ENCODE assay signal across 8 mouse cellular contexts in the genomic region with DNA sequence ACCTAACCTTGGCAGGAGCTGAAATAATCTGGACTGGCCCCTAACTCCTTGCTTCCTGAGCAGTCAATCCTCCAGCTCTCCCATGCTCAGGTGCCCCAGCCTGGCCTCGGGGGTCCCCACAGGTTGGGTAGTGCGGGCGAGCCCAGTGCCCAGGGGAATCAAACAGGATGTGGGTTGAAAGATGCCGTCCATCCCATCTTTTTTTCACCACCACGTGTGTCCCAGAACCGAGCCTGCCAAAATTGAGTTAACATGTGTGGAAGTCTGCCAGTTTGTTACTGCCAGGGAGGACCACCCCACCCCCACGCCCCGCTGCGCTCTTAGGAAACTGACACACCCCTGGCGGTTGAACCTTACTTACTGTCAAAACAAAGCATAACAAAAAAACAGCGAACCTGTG. TPM values are rescaled to one million over a fixed set of nuclear protein-coding genes. Genes with fewer than 3 reads are reported as not detected.
DNase-seq lines count a peak whose midpoint lies in the region; ATAC-seq and TF ChIP-seq lines count a peak whose summit lies in the region.

No protein-coding gene starts in this region.

- no peak for TF ChIP-seq CTCF in E14TG2a.4 (conservative IDR thresholded peaks at IDR 0.05; ENCODE audit: low read length)
- peak; percentile 34 for TF ChIP-seq CTCF in lung, embryonic 14.5 days (IDR thresholded peaks at IDR 0.05; ENCODE audit: low read depth)
- TF ChIP-seq CTCF in small intestine, adult 2 months (IDR thresholded peaks at IDR 0.05; ENCODE audit: extremely low read depth, insufficient read length, insufficient replicate concordance, low read depth, low read length) = no peak

- H3K4me1 ChIP-seq in E14TG2a.4 (replicated peaks; ENCODE audit: low read depth, low read length) = peaks cover 18% of the 10 kb centered on the region
- H3K4me1 ChIP-seq in intestine, embryonic 15.5 days (replicated peaks) = peaks cover 13% of the 10 kb centered on the region
- peaks cover 8% of the 10 kb centered on the region; the same call in 1 of the 2 replicates for H3K4me1 ChIP-seq in lung, embryonic 14.5 days (ENCODE audit: insufficient read depth)
- peaks cover 5% of the 10 kb centered on the region for H3K4me1 ChIP-seq in small intestine, adult 2 months (ENCODE audit: control insufficient read depth, insufficient read depth, insufficient read length, low read length)

- 0 out of 2 replicates have a peak overlapping the region, but pooled peaks have one; percentile 54 for H3K9ac ChIP-seq in intestine, embryonic 15.5 days
- peak overlapping the region; percentile 59; the same call in 1 of the 2 replicates for H3K9ac ChIP-seq in lung, embryonic 14.5 days

- H3K36me3 ChIP-seq in E14TG2a.4 (ENCODE audit: insufficient read depth, low read length) = no peaks in the 10 kb centered on the region
- H3K36me3 ChIP-seq in intestine, embryonic 15.5 days = no peaks in the 10 kb centered on the region
- H3K36me3 ChIP-seq in lung, embryonic 14.5 days (ENCODE audit: insufficient read depth) = no peaks in the 10 kb centered on the region
- no peaks in the 10 kb centered on the region for H3K36me3 ChIP-seq in small intestine, adult 2 months (ENCODE audit: control insufficient read depth, insufficient read depth, low read length)

- 5% methylated on average over 11 of the region's 11 CpGs for WGBS in intestine, embryonic 15.5 days
- 4% methylated on average over 11 of the region's 11 CpGs for WGBS in lung, embryonic 14.5 days
- WGBS in small intestine, adult 2 months = 4% methylated on average over 11 of the region's 11 CpGs

- TF ChIP-seq POLR2A in small intestine, adult 2 months (IDR thresholded peaks at IDR 0.05; ENCODE audit: low read depth, low read length) = no peak

- H3K27ac ChIP-seq in intestine, embryonic 15.5 days = no peak overlapping the region
- H3K27ac ChIP-seq in lung, embryonic 14.5 days (ENCODE audit: low read depth) = no peak overlapping the region
- no peak overlapping the region for H3K27ac ChIP-seq in small intestine, adult 2 months (ENCODE audit: insufficient read depth, low read depth, low read length)

- peak; percentile 82 for DNase-seq in 3134 (ENCODE audit: extremely low read depth, insufficient read length, low spot score)
- peak; percentile 65 for DNase-seq in lung, embryonic 14.5 days
- DNase-seq in yolk sac, embryonic 10.5 days (ENCODE audit: low spot score) = no peak
- DNase-seq in layer of hippocampus, adult 9-11 months = no peak

- peak; percentile 68 for ATAC-seq in erythroid progenitor cell, adult 5-6 weeks (replicated peaks; ENCODE audit: low FRiP score, poor library complexity, severe bottlenecking)
- ATAC-seq in intestine, embryonic 15.5 days = peak; percentile 21; the same call in 1 of the 2 replicates
- peak; percentile 23 for ATAC-seq in lung, embryonic 14.5 days (ENCODE audit: insufficient read depth)

- peaks cover 18% of the 10 kb centered on the region; the same call in 1 of the 2 replicates for H3K9me3 ChIP-seq in E14TG2a.4 (ENCODE audit: low read length)
- no peaks in the 10 kb centered on the region for H3K9me3 ChIP-seq in intestine, embryonic 15.5 days
- H3K9me3 ChIP-seq in lung, embryonic 14.5 days (ENCODE audit: low read depth, low read length) = no peaks in the 10 kb centered on the region

- peak overlapping the region; percentile 88 for H3K4me3 ChIP-seq in E14TG2a.4 (replicated peaks; ENCODE audit: low read length)
- H3K4me3 ChIP-seq in intestine, embryonic 15.5 days (replicated peaks) = peak overlapping the region; percentile 61
- H3K4me3 ChIP-seq in lung, embryonic 14.5 days (ENCODE audit: low read depth, low read length) = peak overlapping the region; percentile 60
- H3K4me3 ChIP-seq in small intestine, adult 2 months (ENCODE audit: low read depth, low read length) = peak overlapping the region; percentile 96

- peak overlapping the region; percentile 86 for H3K4me2 ChIP-seq in intestine, embryonic 15.5 days (replicated peaks)
- peak overlapping the region; percentile 81 for H3K4me2 ChIP-seq in lung, embryonic 14.5 days

- peaks cover 28% of the 10 kb centered on the region for H3K27me3 ChIP-seq in E14TG2a.4 (ENCODE audit: insufficient read depth, low read length)
- peaks cover 14% of the 10 kb centered on the region for H3K27me3 ChIP-seq in intestine, embryonic 15.5 days (replicated peaks)
- peaks cover 38% of the 10 kb centered on the region for H3K27me3 ChIP-seq in lung, embryonic 14.5 days (ENCODE audit: insufficient read depth, low read length)
- no peaks in the 10 kb centered on the region for H3K27me3 ChIP-seq in small intestine, adult 2 months (ENCODE audit: control insufficient read depth, insufficient read depth, low read length)

RNA-seq across cellular contexts. Expression of a gene that starts 0.8 kb away (rescaled TPM):
- 8.4 and 11.5 TPM in 2 replicates for total RNA-seq in erythroid progenitor cell, adult 5-6 weeks (2015; ENCODE audit: low replicate concordance)
- total RNA-seq in erythroid progenitor cell, adult 5-6 weeks (2017; ENCODE audit: low replicate concordance) = 10.5 and 11.7 TPM in 2 replicates
- 5.2 and 6.7 TPM in 2 replicates for polyA plus RNA-seq in intestine, embryonic 15.5 days (2015; fragmentation: Nextera tagmentation; extraction: Ambion mirVana)
- polyA plus RNA-seq in lung, embryonic 14.5 days (2014; fragmentation: Nextera tagmentation; extraction: Ambion mirVana) = 3.1 and 3.3 TPM in 2 replicates
- polyA plus RNA-seq in small intestine, adult 2 months (2012; rRNA removed) = 8.4 and 18.7 TPM in 2 replicates

RNA-seq across cellular contexts. Expression of a gene that starts 29.7 kb away (rescaled TPM):
- not detected in 2 replicates for total RNA-seq in erythroid progenitor cell, adult 5-6 weeks (2015; ENCODE audit: low replicate concordance)
- not detected in 2 replicates for total RNA-seq in erythroid progenitor cell, adult 5-6 weeks (2017; ENCODE audit: low replicate concordance)
- polyA plus RNA-seq in intestine, embryonic 15.5 days (2015; fragmentation: Nextera tagmentation; extraction: Ambion mirVana) = 0.05 and 0.10 TPM in 2 replicates
- polyA plus RNA-seq in lung, embryonic 14.5 days (2014; fragmentation: Nextera tagmentation; extraction: Ambion mirVana) = 0.14 and 0.17 TPM in 2 replicates
- polyA plus RNA-seq in small intestine, adult 2 months (2012; rRNA removed) = 0.04 TPM in 1 of 2 replicates, not detected in the other

Comparison
In these comparisons a context has a peak if more than half of its experiments do, and no peak if none do; other contexts are left out.
1. DNase-seq: peak in 3134 (single experiment) and lung, embryonic 14.5 days (single experiment); none in yolk sac, embryonic 10.5 days (single experiment) and layer of hippocampus, adult 9-11 months (single experiment).
2. Peak in every context shown above with its lines, with median percentiles within 50 percentile points of each other: H3K4me3 ChIP-seq and ATAC-seq.